Mouse (Mus musculus) mouse embryonic stem cell (cell line): ENCODE results near the gene Sgms1.

ENCODE experiments used
- in situ Hi-C, 2 experiments: fragments of 300-500 bp; cut with MboI; formaldehyde crosslinking; loops; 1 replicate in 1 of 2; 3 replicates in 1 of 2; pipeline ENCODE4 v1.14.3; 2019 to 2020; ENCODE audit warnings: low sequenced_read_pairs in 2 of 2, low pct_unique_long_range_greater_than_20kb in 1 of 2, mixed read lengths in 1 of 2; ENCODE audit not compliant: unreplicated experiment in 1 of 2

Sgms1 gene

GRCm38 (mm10) chr19:32210450-32211292, 178.8 kb downstream of the Sgms1 start:
- in situ Hi-C loops = no loop called here

DNA sequence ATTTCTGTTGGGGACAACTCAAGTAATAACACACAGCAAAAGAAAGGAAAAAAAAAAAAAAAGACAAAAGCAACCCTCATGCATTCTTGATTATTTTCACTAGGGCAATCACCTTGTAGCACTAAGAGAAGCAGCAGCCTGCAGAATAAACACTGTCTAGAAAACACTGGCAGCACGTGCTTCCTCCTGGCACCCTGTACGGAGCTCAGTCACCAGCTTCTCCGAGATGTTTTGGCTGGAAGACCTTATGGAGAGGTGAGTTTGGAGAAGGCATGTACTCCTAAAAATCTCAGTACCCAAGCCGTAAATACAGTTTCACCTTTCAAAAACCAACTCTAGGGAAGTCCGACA, 179.4 kb downstream of the Sgms1 start:
- in situ Hi-C loops = no loop called here

DNA sequence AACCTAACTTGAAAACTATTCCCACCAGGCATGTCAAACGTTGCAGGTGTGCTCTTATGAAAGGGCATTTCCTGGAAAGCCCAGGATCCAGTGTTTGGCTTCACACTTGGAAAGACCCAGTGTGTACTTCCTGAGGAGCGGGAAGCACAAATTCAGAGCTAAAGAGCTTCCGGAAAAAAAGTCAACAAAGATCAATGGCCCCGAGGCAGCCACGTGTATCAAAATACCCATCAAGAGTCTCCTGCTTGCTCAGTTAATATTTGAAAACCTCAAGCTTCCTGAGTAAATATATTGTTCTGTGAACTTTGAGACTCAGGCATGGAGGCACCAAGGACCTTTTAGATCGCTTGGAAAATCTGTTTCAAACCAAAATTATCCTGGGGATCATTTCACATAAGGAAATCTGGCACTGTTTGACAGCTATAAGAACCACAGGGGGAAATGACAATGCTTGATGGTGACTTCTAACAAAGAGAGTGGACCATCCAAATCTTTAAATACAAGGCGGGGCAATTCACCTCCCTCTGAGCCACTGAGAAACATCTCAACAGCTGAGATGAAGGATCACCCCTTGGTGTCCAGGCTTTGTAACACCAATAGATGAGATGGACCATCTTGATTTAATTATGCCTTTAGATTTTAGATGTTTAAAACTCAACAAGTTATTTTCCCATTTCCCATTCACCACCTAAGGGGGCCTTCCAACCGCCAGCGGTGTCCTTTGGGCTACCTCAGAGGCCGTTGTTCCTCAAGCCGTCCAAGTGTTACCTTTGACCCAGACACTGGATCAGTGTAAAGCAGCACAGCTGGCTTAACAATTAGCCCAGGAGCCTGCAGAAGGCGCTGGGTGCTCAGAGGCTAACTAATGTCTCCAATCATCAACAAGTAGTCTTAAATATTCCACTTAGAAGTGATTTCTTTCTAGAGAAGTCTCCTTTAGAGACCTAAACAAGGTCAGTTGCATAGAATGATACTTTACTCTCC, 187.1 kb downstream of the Sgms1 start:
- in situ Hi-C loops = no loop called here

GRCm38 (mm10) chr19:32199861-32200574, 189.5 kb downstream of the Sgms1 start:
- in situ Hi-C loops = no loop called here

- in situ Hi-C loops = no loop called here
These were observed 190.4 kb downstream of the Sgms1 start for GRCm38 (mm10) chr19:32199133-32199532.

DNA sequence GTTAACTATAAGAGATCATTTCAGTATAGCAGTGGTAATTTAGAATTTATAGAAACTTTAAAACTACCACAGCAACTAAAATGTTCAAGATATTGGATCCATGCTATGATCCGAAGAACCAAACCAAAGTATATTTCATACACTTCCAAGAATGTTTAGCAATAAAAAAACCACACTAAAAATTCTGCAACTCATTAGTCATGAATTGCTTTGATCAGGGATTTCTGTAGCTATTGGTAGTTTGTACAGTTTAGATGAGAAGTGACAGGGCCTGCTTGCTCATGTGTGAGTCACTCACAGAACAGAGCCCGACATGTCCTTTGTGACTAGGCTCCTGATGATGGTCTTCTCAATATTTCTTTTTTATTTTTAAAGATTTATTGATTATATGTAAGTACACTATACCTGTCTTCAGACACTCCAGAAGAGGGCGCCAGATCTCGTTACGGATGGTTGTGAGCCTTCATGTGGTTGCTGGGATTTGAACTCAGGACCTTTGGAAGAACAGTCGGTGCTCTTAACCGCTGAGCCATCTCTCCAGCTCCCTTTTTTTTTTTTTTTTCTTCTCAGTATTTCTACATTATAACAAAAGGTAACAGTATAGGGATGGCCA, 190.9 kb downstream of the Sgms1 start:
- in situ Hi-C loops = no loop called here

- in situ Hi-C loops = no loop called here
These were observed 192.3 kb downstream of the Sgms1 start for GRCm38 (mm10) chr19:32196976-32197819.

GRCm38 (mm10) chr19:32196222-32196621, 193.3 kb downstream of the Sgms1 start:
- in situ Hi-C loops = no loop called here

DNA sequence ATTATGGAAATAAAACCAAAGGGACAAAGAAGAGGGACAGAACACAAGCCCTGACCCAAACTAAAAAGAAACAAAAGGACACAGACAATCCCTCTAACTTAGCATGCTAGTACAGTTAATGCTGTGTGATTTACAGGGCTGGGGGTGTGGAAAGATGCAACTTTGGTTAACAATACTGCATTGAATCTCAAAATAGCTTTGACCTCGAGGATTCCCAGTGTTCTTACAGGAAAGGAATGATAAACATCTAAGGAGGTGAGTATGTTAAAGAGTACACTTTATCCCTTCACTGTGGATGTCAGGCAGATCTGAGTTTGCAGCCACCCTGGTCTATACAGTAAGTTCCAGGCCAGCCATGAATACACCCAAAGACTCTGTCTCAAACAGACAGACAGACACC, 194.7 kb downstream of the Sgms1 start:
- in situ Hi-C loops = no loop called here

DNA sequence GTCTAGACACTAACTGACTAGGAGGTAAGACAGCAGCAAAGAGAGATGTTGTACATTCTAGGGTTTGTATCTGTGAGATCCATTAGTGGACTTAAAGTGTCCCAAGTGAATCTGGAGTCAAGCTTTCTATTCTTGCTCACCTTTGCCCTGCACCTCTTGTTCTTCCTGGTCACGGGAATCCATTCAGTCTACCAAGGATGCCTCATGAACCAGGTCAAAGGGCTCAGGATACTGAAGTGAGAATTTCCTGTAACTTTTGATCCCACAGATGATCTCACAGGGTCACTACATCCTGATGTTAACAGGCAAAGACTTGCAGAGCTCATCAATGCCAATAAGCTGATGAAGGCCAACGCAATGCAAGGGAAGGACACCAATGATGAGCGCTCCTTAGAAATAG, 195.4 kb downstream of the Sgms1 start:
- in situ Hi-C loops = no loop called here

GRCm38 (mm10) chr19:32191596-32191995, 197.9 kb downstream of the Sgms1 start:
- in situ Hi-C loops = no loop called here

DNA sequence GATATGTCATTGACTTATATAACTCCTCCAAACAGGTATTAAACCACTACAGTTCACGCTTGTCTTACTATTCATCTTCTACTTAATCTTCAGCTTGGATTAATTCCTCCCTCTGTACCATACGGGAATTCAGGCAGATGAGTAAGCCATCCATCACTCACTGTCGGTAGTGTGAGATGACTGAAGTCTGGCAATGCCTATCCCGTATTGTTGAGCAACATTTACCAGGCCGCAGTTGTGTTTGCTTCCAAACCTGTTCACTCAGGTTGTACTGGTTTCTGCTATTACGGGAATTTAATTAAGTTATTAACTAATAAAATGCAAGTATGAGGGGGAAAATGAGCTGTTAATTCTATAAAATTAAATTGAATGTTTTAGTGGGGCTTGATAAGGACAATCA, 199.6 kb downstream of the Sgms1 start:
- in situ Hi-C loops = no loop called here

DNA sequence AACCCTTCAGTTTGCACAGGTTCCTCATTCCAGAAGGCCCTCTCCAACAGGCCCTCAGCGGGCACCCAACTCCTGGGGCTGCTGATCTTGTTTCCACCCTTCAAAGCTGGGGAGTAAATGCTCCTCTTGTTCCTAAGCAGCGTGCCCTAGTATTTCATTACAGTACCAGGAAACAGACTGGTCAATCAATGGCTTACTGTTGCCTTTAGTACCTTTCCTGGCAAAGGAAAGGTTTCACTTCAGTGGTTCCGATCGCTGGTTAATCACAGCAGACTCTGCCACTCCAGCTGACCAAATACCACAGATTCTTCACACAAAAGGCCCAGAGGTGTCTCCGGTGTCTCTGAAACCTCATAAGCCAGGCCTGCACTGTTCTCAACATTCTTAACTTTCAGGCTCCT, 200.5 kb downstream of the Sgms1 start:
- in situ Hi-C loops = no loop called here

- in situ Hi-C loops = no loop called here
These were observed 202.9 kb downstream of the Sgms1 start for GRCm38 (mm10) chr19:32186594-32187092.

DNA sequence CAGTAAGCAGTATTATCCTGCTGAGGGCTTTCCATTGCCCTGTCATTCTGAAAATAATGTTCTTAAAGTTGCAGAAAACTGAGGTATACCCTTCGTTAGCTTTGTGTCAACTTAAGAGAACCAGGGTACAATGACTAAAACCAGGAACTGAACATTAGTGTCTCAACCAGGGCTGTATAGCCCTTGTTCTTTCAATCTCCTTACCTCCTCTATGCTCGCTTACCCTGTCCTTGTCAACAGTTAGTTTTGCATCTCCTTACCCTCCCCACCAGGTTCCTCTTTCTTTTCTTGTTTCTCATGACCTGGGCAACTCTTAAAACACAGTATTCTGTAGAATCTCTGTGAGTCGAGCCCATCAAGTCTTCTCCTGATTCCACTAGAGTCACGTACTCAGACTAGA, 206.5 kb downstream of the Sgms1 start:
- in situ Hi-C loops = no loop called here

GRCm38 (mm10) chr19:32182471-32182870, 207.0 kb downstream of the Sgms1 start:
- in situ Hi-C loops = no loop called here

- in situ Hi-C loops = no loop called here
These were observed 207.7 kb downstream of the Sgms1 start for GRCm38 (mm10) chr19:32181721-32182394.
